Mouse (Mus musculus) myocyte (in vitro differentiated cells): Measurements from ENCODE around the gene Pus7. TPM values are rescaled to one million over a fixed set of nuclear protein-coding genes. Genes with fewer than 3 reads are reported as not detected.
"Not testable (repeated sequence)": the region's sequence is repeated elsewhere in the genome, so short reads cannot be mapped to it uniquely, and the experiment has no call there.

Experiments used
- H3K27me3 ChIP-seq: one replicate; pipeline ENCODE4 v1.6.1; 2011; ENCODE audit not compliant: control insufficient read depth, insufficient read depth, insufficient read length
- H3K36me3 ChIP-seq: one replicate; pipeline ENCODE4 v1.6.1; 2011; ENCODE audit not compliant: control insufficient read depth, insufficient read depth
- H3K4me2 ChIP-seq: one replicate; pipeline ENCODE4 v1.6.1; 2011; ENCODE audit warnings: low read depth, control low read depth
- H3K4me3 ChIP-seq: one replicate; pipeline ENCODE4 v1.5.1; 2011; ENCODE audit warnings: mild to moderate bottlenecking, control low read depth, moderate library complexity
- H3K79me2 ChIP-seq: one replicate; pipeline ENCODE4 v1.6.1; 2011; ENCODE audit not compliant: control insufficient read depth, insufficient read depth
- H3ac ChIP-seq: one replicate; pipeline ENCODE4 v1.6.1; 2011; ENCODE audit not compliant: control insufficient read depth, insufficient read length
- CEBPB ChIP-seq: IDR thresholded peaks from 2 replicates; pipeline ENCODE4 v1.6.1; 2011; ENCODE audit warnings: mild to moderate bottlenecking, moderate library complexity; ENCODE audit not compliant: poor library complexity, insufficient read depth, severe bottlenecking
- E2F4 ChIP-seq: IDR thresholded peaks from one replicate; pipeline ENCODE4 v1.6.1; 2011; ENCODE audit warnings: mild to moderate bottlenecking, control low read depth, moderate library complexity; ENCODE audit not compliant: insufficient read depth
- MAX ChIP-seq: IDR thresholded peaks from one replicate; pipeline ENCODE4 v1.6.1; 2011; ENCODE audit warnings: low read depth, mild to moderate bottlenecking, control low read depth
- MYOD1 ChIP-seq, 3 experiments: IDR thresholded peaks; one replicate each; pipeline ENCODE4 v1.6.1; 2011; ENCODE audit warnings: control low read depth in 2 of 3, low read depth in 2 of 3, mild to moderate bottlenecking in 2 of 3, moderate library complexity in 1 of 3; ENCODE audit not compliant: insufficient read length in 2 of 3, control insufficient read depth in 1 of 3
- MYOG ChIP-seq, 3 experiments: IDR thresholded peaks; one replicate each; pipeline ENCODE4 v1.6.1; 2011; ENCODE audit warnings: control low read depth in 2 of 3, low read depth in 2 of 3, mild to moderate bottlenecking in 2 of 3; ENCODE audit not compliant: insufficient read length in 2 of 3, control insufficient read depth in 1 of 3, insufficient read depth in 1 of 3
- POLR2A ChIP-seq: IDR thresholded peaks from one replicate; pipeline ENCODE4 v1.6.1; 2011; ENCODE audit warnings: low read depth, mild to moderate bottlenecking, control low read depth, moderate library complexity; ENCODE audit not compliant: insufficient read length
- POLR2AphosphoS2 ChIP-seq: IDR thresholded peaks from one replicate; pipeline ENCODE4 v1.6.1; 2011; ENCODE audit warnings: low read depth, control low read depth; ENCODE audit not compliant: insufficient read length
- REST ChIP-seq: IDR thresholded peaks from one replicate; pipeline ENCODE4 v1.6.1; 2011; ENCODE audit warnings: mild to moderate bottlenecking, control low read depth, moderate library complexity; ENCODE audit not compliant: insufficient read depth, insufficient read length
- SRF ChIP-seq: IDR thresholded peaks from one replicate; pipeline ENCODE4 v1.6.1; 2011; ENCODE audit warnings: low read depth; ENCODE audit not compliant: control insufficient read depth, insufficient read length
- TCF12 ChIP-seq: IDR thresholded peaks from one replicate; pipeline ENCODE4 v1.6.1; 2011; ENCODE audit warnings: mild to moderate bottlenecking, control low read depth; ENCODE audit not compliant: poor library complexity, insufficient read depth, severe bottlenecking
- TCF3 ChIP-seq: IDR thresholded peaks from one replicate; pipeline ENCODE4 v1.6.1; 2011; ENCODE audit warnings: low read depth, control low read depth; ENCODE audit not compliant: insufficient read length
- USF1 ChIP-seq: IDR thresholded peaks from one replicate; pipeline ENCODE4 v1.6.1; 2011; ENCODE audit warnings: low read depth, mild to moderate bottlenecking, control low read depth, moderate library complexity
- polyA plus RNA-seq: library from polyadenylated mRNA; unstranded; fragments of >200 nt; fragmentation: generic; extraction: Trizol; gene quantifications from one replicate; pipeline ENCODE4 v1.2.1, GENCODE M21; 2012; ENCODE audit warnings: missing spikeins

Pus7 gene
- polyA plus RNA-seq, 1 experiment = 9.7 TPM

GRCm38 (mm10) chr5:23713401-23714335 is 69.8 kb downstream of the Pus7 start:
- peak overlapping the region; percentile 99 for H3K4me2 ChIP-seq
- peaks cover 10% of the 10 kb centered on the region for H3K36me3 ChIP-seq
- H3K4me3 ChIP-seq = peak overlapping the region; percentile 53
- no peak overlapping the region for H3ac ChIP-seq
- TF ChIP-seq TCF12 (no peak), POLR2A (no peak), MAX (no peak), USF1 (no peak), REST (no peak), CEBPB (no peak), MYOG (IDR thresholded peaks at IDR 0.05; ENCODE audit: control insufficient read depth in 1 of 3, insufficient read depth in 1 of 3, insufficient read length in 2 of 3, low read depth in 2 of 3) (no peak), MYOD1 (IDR thresholded peaks at IDR 0.05; ENCODE audit: control insufficient read depth in 1 of 3, insufficient read length in 2 of 3, low read depth in 2 of 3) (no peak), SRF (no peak), E2F4 (no peak), TCF3 (no peak), POLR2AphosphoS2 (no peak)
- peaks cover 8% of the 10 kb centered on the region for H3K79me2 ChIP-seq
- H3K27me3 ChIP-seq = no peaks in the 10 kb centered on the region

- Histone ChIP-seq H3ac (peak overlapping the region; percentile 32), H3K4me2 (peak overlapping the region; percentile 99), H3K36me3 (peaks cover 12% of the 10 kb centered on the region), H3K79me2 (peaks cover 8% of the 10 kb centered on the region), H3K4me3 (peak overlapping the region; percentile 53), H3K27me3 (no peaks in the 10 kb centered on the region)
- peak; percentile 90 for TF ChIP-seq POLR2A
- TF ChIP-seq REST = no peak
- peak; percentile 17 for TF ChIP-seq USF1
- peak; percentile 48 for TF ChIP-seq E2F4
- peak; percentile 55 for TF ChIP-seq SRF
- TF ChIP-seq POLR2AphosphoS2 = peak; percentile 81
Observed at GRCm38 (mm10) chr5:23712130-23713001, 71.1 kb downstream of the Pus7 start.

GRCm38 (mm10) chr5:23711671-23712129 is 71.8 kb downstream of the Pus7 start:
- not testable (repeated sequence) for H3K79me2 ChIP-seq, H3K27me3 ChIP-seq
- peak overlapping the region; percentile 53 for H3K4me3 ChIP-seq
- H3ac ChIP-seq = peak overlapping the region; percentile 32
- H3K36me3 ChIP-seq = peaks cover 12% of the 10 kb centered on the region
- peak overlapping the region; percentile 87 for H3K4me2 ChIP-seq

GRCm38 (mm10) chr5:23711244-23711643 is 72.3 kb downstream of the Pus7 start:
- H3K79me2 ChIP-seq = peaks cover 8% of the 10 kb centered on the region
- peak overlapping the region; percentile 53 for H3K4me3 ChIP-seq
- peaks cover 12% of the 10 kb centered on the region for H3K36me3 ChIP-seq
- TF ChIP-seq SRF (no peak), POLR2AphosphoS2 (no peak), REST (no peak), MYOD1 (IDR thresholded peaks at IDR 0.05; ENCODE audit: control insufficient read depth in 1 of 3, insufficient read length in 2 of 3, low read depth in 2 of 3) (no peak)
- peak overlapping the region; percentile 87 for H3K4me2 ChIP-seq
- H3ac ChIP-seq = no peak overlapping the region
- no peaks in the 10 kb centered on the region for H3K27me3 ChIP-seq

- Histone ChIP-seq H3K36me3 (peaks cover 15% of the 10 kb centered on the region), H3K79me2 (peaks cover 8% of the 10 kb centered on the region), H3K4me2 (no peak overlapping the region), H3K27me3 (no peaks in the 10 kb centered on the region), H3ac (no peak overlapping the region), H3K4me3 (no peak overlapping the region)
- TF ChIP-seq MYOD1 (IDR thresholded peaks at IDR 0.05; ENCODE audit: control insufficient read depth in 1 of 3, insufficient read length in 2 of 3, low read depth in 2 of 3) = no peak
- no peak for TF ChIP-seq CEBPB
- TF ChIP-seq USF1 = no peak
- TF ChIP-seq POLR2A = no peak
- TF ChIP-seq MYOG (IDR thresholded peaks at IDR 0.05; ENCODE audit: control insufficient read depth in 1 of 3, insufficient read depth in 1 of 3, insufficient read length in 2 of 3, low read depth in 2 of 3) = no peak
Observed at GRCm38 (mm10) chr5:23709661-23710060, 73.8 kb downstream of the Pus7 start.

- peaks cover 24% of the 10 kb centered on the region for H3K36me3 ChIP-seq
- not testable (repeated sequence) for H3K79me2 ChIP-seq, H3K27me3 ChIP-seq, H3K4me3 ChIP-seq, H3ac ChIP-seq, H3K4me2 ChIP-seq
Observed at GRCm38 (mm10) chr5:23706601-23707597, 76.6 kb downstream of the Pus7 start.
